Mouse (Mus musculus) gastrocnemius, adult 18-20 months (tissue): ENCODE results near the gene Stn1. TPM values are rescaled to one million over a fixed set of nuclear protein-coding genes. Genes with fewer than 3 reads are reported as not detected.

Source experiments
- DNase-seq: peaks from one replicate; pipeline ENCODE4 v3.0.0; 2021; ENCODE audit warnings: low spot score
- total RNA-seq, 2 experiments: library from RNA; stranded (reverse); gene quantifications; 2 replicates each; pipeline ENCODE4 v1.2.3; 2021

Stn1 gene
- total RNA-seq, 2 experiments from 2014 or later, result 4.2 to 4.9 TPM

GRCm38 (mm10) chr19:47454167-47455000, 82.9 kb downstream of the Stn1 start:
- peak; percentile 69 for DNase-seq

GRCm38 (mm10) chr19:47453352-47453751, 84.0 kb downstream of the Stn1 start:
- DNase-seq, result no peak

- peak; percentile 74 for DNase-seq
These were observed 84.6 kb downstream of the Stn1 start for GRCm38 (mm10) chr19:47452682-47453081.

GRCm38 (mm10) chr19:47452211-47452610, 85.1 kb downstream of the Stn1 start:
- DNase-seq, result no peak

GRCm38 (mm10) chr19:47451476-47452113, 85.7 kb downstream of the Stn1 start:
- no peak for DNase-seq

Other genes with a start within 250 kb of the Stn1 start
- gene Sh3pxd2a, start 73.1 kb downstream of the Stn1 start, total RNA-seq, result 10 to 100 TPM; 32.8 to 42.6 TPM
- 10 to 100 TPM; 27.2 to 35.6 TPM for gene Slk, start 42.2 kb upstream of the Stn1 start, total RNA-seq
- gene Col17a1, start 154.6 kb upstream of the Stn1 start, total RNA-seq, result under 1 TPM in 1 of 2 experiments, not detected in 1; 0.11 TPM
- 10 to 100 TPM; 74.8 to 79.4 TPM for gene Sfr1, start 194.2 kb upstream of the Stn1 start, total RNA-seq